Mouse (Mus musculus): ENCODE results near the gene Tiam1.

Tiam1 gene

DNA sequence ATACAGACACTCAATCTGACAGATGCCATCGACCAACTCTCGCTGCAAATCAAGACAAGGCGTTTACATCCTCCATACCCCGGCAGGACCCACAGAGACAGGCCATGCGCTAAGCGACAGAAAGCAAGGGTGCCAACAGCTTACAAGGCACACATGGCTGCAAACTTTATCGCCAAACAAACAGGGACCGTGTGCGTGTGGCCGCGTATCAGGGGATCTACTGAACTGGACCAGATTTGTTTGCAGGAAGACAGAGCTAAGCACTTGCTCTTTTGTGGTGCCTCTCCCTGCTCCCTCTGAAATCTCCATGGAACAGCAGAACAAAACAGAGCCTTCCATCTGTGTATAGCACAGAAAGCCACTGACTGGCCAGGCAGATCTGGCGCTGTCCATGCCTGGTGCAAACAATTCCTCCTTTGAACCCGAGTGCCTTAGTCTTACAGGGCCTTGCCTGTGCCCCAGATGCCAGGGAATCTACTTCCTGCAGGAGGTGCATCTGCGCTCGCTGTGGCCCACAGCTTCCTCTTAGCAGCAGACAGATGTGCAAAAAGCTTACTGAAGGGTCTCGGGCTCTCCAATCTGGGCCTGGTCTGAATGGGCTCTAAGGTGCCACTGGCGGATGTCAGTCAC, 316.0 kb downstream of the Tiam1 start:
- DNase-seq: no peak

DNA sequence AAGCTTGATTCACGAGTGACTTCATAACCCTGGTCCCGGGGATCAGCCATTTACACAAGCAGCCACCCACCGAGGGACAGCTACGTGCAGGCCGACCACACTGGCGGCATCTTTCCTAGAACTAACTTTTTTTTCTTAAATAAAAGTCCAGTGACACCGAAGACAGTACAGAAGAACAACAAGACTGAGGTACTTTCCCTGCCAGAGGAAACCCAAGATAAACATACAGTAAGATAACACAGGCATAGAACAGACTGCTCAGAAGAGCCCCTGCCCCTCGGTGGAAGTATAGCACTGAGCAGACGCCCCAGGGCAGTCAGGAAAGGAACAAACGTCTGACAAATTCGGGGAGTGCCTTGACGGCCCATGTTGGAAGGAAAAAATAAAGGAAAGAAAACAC, 317.7 kb downstream of the Tiam1 start:
- no peak for DNase-seq

DNA sequence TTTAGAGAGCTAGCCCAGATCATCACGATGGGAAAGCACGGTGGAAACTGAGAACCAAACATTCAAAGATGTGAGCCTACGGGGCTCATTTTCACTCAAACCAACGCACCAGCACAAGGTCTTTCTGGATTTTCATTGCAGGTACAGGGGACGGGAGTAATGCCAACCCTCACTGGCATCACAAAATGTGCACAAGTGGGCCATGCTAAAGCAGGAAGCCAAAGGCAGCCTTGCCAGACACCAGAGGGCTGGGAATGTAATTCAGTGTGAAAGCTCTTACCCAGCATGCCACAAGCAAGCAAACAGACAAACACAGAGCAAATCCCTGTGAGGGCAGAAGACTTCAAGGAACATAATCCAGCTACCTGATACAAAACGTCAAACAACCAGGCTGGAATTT, 320.7 kb downstream of the Tiam1 start:
- DNase-seq: no peak

DNA sequence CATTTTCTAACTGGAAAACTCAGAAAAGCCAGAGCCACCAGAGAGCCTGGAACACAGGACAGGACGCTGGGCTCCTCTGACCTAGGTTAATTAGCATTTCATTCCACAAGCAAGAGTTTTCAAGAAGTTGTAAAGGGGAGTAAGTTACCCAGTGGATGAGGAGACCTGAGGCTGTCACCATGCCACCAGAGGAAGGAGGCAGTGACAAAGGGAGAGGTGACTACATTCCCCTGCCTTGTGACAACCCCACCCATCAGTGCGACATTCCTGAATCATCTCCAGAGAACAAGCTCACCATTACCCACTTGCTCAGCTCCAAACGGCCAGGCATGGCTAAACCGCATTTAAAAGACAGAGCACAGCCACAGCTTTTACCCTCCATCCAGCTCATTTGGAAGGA, 324.9 kb downstream of the Tiam1 start:
- DNase-seq: no peak

DNA sequence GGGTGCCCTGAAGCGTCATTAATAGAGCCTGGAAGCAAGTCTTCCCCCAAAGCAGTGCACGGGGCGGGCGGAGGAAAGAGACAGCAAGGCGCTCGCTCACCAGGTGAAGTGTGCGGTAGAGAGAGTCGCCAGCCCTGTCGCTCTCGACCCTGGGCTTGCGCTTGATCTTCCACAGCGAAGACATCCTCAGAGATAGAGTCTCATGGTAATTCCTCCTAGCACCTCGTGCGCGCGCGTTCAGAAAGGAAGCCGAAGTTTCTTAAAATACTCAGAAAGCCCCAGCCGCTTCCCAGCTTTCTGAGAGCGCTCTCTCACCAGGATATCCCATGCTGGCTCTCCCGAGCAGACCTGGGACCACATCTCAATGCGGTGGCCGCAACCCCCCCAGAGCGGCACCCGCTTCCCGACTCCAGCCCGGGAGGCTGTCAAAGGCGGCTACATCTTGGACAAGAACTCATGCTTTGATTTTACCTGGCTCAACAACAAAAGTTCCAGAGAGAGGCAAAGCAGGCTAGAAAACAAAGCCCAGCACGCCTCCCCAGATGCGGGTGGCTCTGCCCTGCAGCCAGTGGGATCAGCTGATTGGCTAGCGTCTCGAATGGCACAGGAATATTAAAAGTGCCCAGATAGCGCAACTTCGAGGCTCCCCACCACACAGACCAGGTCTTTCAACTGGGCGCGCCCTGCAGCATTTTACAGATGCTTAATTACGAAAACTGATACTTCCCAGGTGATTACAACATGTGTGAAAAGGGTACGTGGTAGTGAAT, 325.5 kb downstream of the Tiam1 start:
- DNase-seq: peak; percentile 26

DNA sequence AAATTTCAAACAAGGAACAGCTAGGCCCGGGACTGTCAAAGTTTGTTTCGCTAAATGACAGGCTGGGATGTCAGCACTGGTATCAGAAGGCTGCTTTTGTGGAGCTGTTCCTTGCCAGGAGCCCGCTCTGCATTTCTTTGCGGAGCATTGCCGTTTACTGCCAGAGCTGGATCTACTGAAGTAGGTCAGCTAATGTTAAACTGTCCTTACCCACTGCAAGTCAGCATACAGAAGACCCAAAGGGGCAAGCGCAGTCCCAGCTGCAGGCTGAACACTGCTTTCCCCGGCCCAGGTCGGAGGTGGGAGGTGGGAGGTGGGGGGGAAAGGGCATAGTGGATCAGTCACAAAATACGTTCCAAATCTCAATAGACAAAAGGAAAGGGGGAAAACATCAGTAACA, 326.3 kb downstream of the Tiam1 start:
- no peak for DNase-seq

DNA sequence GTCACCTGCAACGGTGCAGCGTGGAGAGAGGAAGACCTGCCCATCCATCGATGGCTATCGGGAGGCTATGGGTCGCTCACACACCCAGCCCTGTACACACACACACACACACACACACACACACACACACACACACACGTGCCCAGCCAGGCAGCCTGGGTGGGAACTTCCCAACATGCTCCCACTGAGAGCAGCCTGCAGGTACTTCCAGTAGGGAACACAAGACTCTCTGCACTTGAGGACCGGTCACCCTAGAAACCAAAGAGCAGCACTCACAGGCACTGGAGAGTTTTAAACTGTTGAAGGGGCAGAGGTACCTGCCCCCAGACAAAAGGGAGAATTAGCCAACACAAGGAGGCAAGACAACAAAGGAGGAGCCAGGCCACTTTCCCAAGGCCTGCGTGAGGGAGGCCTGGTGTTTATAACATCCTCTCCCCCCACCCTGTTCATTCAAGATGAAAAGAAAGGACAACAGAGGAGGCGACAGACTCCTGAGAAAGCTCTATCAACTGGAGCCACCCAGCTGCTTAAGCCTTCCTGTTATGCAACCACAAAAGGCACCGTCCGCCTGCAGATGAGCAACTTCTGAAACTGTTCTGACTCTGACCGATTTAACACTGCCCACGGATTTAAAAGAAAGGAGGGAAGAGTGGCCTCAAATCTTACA, 326.9 kb downstream of the Tiam1 start:
- DNase-seq: no peak

DNA sequence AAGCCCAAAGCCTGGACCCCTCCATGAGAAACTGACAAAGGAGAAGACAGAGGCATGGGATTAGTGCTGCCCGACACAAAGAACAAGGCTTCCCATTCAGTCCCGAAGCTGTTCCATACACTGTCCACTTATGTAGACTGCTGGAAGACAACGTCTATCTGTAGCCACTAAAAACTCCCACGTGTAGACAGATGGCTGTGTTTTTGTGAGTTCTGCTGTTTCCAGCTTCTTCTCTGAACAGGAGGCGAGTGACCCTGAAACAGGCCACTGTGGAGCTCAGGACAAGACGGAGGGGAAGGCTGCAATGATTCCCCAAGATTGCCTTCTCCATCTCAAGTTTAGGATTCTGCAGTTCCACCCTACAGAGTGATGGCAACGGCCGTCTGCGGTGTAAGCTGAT, 330.0 kb downstream of the Tiam1 start:
- DNase-seq: no peak

DNA sequence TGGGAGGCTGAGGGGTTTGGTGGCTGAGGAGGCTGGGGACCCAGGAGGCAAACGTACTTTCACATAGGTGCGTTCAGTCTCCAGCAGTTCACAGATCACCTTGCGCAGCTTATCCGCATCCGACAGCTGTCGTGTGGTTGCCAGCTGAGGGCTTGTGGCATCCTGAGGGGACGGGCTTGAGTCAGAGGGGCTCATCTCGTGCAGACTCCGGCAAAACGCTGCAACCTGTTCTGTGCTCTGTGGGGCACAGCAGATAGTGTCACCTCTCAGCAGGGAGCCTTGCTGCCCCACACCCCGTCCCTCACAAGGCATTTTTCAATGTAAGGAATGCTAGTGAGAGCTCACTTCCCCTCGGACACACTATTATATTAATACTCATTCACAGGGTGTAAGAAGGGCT, 330.7 kb downstream of the Tiam1 start:
- no peak for DNase-seq

DNA sequence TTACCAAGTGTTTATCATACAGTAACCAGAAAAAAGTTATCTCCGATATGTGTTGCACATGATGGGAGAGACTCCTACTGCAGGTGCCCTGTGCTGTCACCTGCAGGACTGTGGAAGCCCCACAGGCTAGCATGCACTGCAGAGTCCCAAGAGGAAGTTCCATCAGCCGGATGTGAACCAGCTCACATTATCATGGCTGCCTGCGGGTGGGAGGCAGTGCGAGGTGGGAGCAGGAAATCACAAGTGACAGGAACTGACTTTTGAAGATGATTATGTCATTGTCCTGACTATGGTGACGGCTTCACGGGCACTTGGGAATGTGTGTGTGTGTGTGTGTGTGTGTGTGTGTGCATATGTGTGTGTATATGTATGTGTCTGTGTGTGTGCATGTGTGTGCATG, 333.2 kb downstream of the Tiam1 start:
- no peak for DNase-seq

DNA sequence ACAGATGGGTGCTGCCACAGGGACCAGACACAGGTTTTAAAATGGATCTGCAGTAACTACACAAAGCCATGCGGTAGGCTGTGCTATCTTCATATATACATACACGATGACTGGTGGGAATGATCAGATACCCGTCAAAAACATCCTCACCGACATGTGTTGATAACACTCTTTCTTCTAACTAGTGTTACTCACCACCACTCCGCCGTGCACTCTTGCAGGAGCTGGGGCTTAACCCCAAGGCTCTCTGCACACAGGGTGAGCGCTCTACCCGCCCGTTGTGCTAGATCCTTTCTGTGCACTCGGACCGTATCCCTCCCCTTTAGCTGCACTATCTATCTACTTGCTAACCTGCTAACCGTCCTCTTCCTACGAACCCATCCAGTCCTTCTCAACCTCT, 335.4 kb downstream of the Tiam1 start:
- DNase-seq: no peak

DNA sequence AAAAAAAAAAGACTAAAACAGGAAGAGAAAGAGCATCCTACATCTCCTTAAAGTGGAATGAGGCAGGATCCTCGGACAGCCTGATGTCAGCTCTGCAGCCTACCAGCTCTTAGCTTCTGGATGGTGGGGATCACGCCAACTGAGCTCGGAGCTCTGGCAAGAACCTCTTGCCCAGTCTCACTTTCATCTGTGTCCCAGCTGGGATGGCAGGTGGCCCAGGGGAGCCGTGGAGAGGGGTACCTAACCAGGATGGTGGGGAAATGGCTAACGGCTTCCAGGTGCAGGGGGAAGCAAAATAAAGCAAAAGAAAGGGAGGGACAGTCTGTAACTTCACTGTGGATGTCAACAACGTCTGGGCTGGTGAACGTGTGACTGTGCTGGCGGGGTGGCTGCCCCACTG, 337.6 kb downstream of the Tiam1 start:
- no peak for DNase-seq

DNA sequence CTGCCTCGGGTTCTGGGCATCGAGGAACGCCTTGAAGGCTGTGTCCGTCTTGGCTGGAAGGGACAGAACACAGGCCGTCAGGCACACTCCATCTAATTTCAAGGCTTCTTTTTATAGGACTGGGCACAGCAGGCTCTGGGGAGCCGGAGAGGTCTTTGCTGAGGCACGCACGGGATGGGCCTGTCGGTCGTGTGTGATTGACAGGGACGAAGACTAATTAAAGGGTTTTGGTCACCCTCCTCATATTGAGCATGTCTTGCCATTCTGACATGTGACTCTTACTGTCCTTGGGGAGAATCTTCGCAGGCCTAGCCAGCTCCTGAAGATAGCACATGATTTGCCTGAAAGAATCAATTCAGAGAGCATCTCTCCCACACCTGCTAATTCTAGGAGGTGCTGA, 338.4 kb downstream of the Tiam1 start:
- no peak for DNase-seq

DNA sequence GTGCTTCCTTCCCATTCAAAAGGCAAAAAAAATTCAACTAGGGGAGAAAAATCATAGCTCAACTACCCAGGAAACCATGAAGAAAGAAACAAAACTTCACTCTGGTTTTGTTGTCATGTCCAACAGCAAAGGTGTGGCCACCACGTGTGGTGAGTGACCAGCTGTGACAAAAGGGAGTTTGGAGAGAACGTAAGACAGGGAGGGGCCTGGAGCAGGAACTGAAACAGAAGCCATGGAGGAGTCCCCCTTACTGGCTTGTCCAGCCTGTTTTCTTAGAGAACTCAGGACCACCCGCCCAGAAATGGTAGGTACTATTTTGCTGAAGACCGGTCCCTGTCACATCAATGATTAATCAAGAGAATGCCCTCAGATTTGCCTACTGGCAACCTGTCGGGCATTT, 342.1 kb downstream of the Tiam1 start:
- no peak for DNase-seq

DNA sequence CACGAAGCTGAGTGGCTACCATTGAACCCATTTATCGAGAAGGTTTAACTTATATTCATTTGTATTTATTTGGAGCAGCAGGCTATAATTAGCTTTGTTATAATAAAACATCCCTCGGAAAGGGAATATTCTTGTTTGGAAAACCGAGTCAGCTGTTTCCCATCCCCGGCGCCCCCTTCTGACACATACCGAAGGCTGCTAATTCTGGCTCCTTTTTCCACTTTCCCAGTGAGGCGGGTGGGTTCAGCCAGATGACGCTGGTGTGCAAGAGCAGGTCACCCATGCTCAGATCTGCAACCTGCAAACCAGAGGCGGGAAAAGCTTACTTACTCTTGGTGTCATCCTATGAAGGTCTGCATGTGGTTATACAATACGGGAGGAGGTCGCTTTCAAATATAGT, 343.8 kb downstream of the Tiam1 start:
- no peak for DNase-seq

DNA sequence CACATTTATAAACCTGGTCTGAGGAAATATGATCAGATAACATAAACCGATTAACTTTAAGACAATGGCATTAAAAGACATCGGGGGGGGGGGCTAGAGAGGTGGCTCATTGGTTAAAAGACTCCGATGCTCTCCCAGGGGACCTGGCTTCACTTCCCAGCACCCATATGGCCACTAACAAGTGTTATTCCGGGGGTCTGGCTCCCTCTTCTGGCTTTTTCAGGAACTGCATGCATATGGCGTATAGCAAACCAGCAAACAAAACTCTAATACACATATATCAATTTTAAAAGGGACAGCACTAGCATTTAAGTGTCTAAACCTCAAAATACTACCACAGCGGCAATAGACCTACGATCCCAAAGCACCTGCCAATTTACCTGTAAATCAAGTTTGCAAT, 347.0 kb downstream of the Tiam1 start:
- DNase-seq: no peak

DNA sequence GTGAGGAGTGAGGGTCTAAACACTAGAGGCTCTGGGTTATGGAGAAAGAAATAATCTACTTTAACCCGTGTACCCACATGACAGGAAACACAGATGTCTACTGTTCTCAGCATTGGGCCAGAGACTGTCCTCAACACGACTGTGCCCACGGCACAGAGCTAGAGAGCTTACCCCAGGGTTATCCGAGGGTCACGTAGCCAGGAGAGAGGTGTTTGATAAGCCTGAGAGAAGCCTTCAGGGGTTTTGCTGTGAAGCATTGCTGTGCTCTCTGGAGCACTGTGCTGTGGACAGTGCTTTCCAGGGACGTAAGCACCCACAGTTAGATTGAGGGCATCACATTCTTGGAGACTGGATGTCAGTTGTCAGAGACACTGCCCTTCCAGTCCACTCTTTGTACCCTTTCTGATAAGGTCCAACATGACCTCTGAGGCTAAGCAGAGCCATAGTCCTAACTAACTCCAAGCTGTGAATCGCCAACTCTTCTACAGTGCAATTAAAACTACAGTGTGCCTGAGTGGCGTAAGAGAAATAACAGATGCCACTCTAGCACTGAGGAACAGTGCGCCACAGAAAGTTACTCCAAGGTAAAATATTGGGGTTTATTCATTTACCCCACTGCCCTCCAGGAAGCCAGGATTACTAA, 353.7 kb downstream of the Tiam1 start:
- no peak for DNase-seq

DNA sequence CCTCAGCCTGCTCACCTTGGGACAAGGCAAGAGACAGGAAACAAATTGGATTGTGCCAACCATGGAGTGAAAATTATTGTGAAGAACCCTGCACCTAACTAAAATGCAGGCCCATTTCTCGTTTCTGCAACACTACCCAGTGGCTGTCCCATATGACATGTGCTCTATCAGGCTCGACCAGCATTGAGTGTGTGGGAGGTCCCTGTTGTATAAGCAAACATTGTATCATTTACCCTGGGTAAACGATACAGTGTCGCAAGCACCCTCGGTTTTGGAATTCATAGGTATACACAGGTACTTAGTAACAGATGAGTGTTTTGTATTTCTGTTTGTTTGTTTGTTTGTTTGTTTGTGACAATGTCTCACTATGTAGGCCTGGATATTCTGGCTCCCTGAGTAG, 357.8 kb downstream of the Tiam1 start:
- DNase-seq: no peak

DNA sequence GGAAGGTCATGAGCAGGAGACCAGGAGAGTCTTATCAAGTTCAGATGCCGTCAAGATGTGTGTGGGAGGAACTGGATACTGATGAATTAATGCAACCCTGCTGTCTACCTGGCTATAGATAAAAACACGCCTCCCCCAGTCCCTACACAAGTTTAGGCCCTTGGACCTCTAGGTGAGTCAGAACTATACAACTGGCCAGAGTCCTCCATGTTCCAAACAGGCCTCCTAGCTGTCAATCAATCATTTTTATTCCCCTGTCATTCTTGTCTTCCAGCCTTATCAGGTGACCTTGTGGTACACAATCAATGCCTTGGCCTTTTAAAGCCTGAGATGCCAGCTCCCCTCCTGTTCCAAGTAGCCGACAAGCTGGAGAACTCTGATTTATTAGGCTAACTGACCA, 363.9 kb downstream of the Tiam1 start:
- DNase-seq: no peak

DNA sequence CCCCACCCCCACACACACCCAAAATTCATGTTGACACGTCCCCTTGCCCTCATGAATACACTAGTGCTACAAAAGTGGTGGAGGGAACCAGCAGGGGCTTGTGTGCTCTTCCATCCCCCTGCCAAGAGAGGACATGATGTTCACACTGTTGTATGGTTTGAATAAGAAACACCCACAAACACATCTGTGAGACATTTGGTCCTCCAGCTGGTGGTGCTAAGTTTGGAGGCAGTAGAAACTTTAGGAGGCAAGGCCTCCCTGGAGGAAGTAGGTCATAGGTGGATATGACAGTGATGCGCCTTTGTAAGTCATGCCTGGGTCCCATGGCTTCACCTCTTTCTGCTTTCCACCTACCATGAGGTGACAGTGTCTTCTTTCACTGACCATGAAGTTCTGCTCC, 366.1 kb downstream of the Tiam1 start:
- no peak for DNase-seq

DNA sequence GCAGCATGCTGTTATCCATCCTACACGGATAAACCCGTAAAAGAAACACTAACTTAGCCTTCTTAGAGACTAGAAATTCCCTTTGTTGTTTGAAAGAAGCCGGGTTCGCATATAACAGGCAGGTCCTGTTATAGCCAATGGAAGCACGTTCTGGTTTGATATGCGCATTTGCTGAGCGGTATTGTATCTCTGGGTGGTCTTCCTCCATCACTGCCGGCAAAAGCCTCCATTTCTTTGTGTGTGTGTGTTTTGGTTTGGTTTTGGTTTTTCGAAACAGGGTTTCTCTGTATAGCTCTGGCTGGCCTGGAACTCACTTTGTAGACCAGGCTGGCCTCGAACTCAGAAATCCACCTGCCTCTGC, 369.0 kb downstream of the Tiam1 start:
- no peak for DNase-seq

DNA sequence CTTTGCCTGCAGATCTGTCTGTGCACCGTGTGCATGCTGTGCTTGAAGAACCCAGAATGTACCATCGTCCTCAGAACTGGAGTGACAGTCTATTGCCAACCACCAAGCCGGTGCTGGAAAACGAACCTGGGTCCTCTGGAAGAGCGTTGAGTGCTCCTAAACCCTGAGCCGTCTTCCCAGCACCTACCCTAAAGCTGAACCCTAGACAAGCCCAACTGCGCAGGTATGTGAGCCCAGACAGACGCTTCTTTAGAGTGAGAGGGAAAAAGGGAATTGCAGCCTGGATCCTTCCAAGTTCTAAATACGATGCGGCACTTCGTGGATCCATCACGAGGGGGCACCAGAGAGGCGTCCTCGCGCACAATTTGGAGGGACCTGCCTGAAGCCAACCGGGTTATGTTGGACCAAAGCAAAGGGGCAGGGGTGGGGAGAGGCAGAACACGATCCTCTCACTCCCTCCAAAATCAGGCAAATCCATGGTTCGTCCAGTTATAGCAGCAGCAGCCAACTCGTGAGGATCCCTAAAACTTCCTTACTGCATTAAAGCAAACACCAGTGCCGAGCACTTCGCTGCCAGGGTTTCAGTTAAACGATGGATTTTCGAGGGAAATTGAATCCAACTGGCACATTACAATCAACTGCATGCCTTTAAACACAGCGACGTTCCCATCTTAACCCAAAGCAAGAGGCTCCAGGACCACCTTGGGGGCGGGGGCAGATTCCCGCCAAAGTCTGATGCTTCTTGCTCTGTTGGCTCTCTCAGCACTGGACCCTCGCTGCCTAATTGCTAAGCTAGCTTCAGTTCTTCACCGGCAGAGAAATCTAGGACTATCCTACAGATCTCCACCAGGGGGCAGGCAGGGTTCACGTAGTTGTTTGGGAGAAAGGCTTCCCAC, 369.7 kb downstream of the Tiam1 start:
- peak; percentile 88 for DNase-seq

DNA sequence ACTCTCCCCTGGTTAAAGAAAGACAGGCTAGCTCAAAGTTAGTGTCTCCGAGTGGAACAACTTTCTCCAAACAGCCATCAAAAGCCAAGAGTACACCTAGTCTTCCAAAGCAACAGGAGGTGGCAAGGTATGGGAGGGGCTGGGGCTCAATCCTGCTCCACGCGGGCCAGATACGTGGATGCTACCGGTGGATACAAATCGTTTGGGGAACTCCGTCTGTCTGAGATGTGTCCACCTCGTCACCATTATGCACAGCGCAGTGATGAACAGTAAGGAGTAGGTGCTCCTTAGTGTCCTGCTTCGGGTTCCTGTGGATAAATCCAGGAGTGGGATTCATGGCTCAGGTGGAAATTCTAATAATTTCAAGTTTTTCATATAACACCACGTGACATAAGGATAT, 377.6 kb downstream of the Tiam1 start:
- no peak for DNase-seq
